Mouse (Mus musculus): ENCODE results near the gene Atp7b. TPM values are rescaled to one million over a fixed set of nuclear protein-coding genes. Genes with fewer than 3 reads are reported as not detected.

Atp7b gene
- polyA plus RNA-seq, 1 experiment from 2014 or later, result 4.5 TPM

DNA sequence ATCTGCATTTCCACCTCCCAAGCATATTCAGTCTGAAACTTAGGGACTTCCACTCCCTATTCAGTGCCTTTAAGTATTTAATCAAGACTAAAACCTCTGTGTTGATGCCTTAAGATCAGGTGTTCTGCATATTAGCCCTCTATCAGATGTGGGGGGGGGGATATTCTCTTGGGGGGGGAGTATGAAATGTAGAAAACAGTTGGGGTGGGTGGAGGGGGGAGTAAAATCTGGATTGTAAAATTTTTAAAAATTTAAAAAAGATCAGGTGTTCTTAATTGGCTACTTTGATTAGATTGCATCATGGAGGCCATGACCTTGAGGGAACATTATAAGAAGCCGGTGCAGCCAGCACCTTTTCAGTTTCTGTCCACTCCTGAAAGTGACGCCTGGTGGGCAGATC lies 101.7 kb downstream of the Atp7b start, which contains the start of gene Fam90a1a:
Gene Fam90a1a (plus strand): TSS at position 301 of the 400 bp plus-strand sequence.
- H3K9me3 ChIP-seq, result no peaks in the 10 kb centered on the region
- H3K27me3 ChIP-seq (replicated peaks), result no peaks in the 10 kb centered on the region
- no peak within 1 kb of the TSS for H3K4me3 ChIP-seq (replicated peaks)
- 88% methylated on average over 2 of the region's 2 CpGs for WGBS
- H3K27ac ChIP-seq, result no peak within 1 kb of the TSS
- no peaks in the 10 kb centered on the region for H3K36me3 ChIP-seq
- H3K4me1 ChIP-seq (replicated peaks), result no peaks in the 10 kb centered on the region
- H3K9ac ChIP-seq, result no peak within 1 kb of the TSS
- H3K4me2 ChIP-seq (replicated peaks), result no peak within 1 kb of the TSS
- no peak for ATAC-seq

DNA sequence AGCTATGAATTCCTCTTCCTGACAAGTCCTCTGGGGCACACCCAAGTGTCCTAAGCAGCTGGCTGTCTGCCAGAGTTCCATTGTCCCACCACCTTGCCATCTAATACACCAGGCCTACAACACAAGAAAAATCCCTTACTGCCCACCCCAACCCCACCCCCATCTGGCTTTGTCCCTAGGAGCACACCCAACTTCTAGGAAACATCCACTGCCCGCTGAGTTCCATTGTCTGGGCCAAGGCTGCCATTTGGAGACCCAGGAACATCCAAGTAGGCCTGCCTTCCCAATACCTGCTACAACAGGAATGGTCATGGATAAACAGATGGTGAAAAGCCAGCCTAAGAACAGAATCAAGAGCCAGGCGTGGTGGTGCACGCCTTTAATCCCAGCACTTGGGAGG lies 103.8 kb downstream of the Atp7b start:
- Histone ChIP-seq H3K27me3 (replicated peaks) (no peaks in the 10 kb centered on the region), H3K4me1 (replicated peaks) (no peaks in the 10 kb centered on the region), H3K4me2 (replicated peaks) (no peak overlapping the region), H3K9me3 (no peaks in the 10 kb centered on the region), H3K9ac (no peak overlapping the region), H3K4me3 (replicated peaks) (no peak overlapping the region), H3K36me3 (no peaks in the 10 kb centered on the region), H3K27ac (no peak overlapping the region)
- no peak for ATAC-seq
- WGBS, result 90% methylated on average over 3 of the region's 3 CpGs

DNA sequence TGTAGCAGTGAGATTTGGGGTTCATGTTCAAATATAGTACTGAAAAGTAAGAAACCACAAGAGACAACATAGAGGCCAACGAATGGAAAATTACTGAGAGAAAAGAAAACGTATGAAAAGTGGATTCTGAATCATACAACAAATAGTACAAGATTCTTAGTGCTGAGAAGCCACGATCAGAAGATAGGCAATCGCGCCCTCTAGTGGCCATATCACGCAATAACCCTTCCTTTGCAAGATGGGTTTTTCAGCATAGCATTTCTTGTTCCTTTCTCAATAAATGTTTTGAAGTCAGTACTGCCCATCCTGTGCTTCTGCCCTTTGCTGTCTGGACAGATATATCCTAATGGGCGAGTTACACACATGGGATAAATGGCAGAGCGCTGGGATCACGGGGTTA lies 104.8 kb downstream of the Atp7b start:
- Histone ChIP-seq H3K27me3 (replicated peaks) (no peaks in the 10 kb centered on the region), H3K4me1 (replicated peaks) (no peaks in the 10 kb centered on the region), H3K9ac (no peak overlapping the region), H3K4me3 (replicated peaks) (no peak overlapping the region), H3K27ac (no peak overlapping the region), H3K36me3 (no peaks in the 10 kb centered on the region), H3K4me2 (replicated peaks) (no peak overlapping the region), H3K9me3 (no peaks in the 10 kb centered on the region)
- WGBS, result 10% methylated on average over 9 of the region's 9 CpGs
- ATAC-seq, result no peak

DNA sequence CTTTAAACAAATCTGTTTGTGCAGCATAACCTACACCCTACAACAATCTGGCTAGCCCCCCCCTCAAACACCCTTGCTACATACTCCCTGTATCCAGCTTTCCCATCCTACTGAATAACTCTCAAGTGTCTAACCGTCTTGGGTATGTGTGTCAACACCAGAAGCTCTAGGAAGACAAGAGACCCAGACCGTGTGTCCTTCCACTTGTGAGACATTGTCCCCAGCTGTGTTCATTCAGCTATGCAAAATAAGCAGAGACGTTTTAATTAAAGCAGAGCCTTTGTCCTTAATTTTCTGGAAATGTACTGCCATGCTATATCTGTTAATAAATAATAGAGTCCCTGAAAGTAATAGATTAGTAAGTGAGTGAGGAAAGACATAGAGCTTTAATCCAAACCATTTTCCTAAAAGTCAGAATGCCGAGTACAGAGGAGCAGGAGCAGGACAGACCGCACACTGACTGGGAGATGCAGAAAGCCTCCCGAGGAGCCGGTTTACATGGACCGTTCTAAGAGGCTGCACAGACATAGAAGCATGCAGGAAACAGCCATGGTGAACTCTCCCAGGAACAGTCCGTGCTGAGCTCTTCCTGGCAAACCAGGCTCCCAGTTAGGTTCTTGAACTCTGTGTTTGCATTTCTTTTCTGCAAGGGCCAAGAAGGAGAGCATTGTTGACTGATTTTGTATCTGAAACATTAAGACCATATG lies 112.6 kb downstream of the Atp7b start:
- Histone ChIP-seq H3K4me3 (replicated peaks) (no peak overlapping the region), H3K4me2 (replicated peaks) (no peak overlapping the region), H3K27ac (no peak overlapping the region), H3K27me3 (replicated peaks) (no peaks in the 10 kb centered on the region), H3K9ac (no peak overlapping the region), H3K9me3 (no peaks in the 10 kb centered on the region), H3K4me1 (replicated peaks) (no peaks in the 10 kb centered on the region), H3K36me3 (no peaks in the 10 kb centered on the region)
- no peak for ATAC-seq
- 69% methylated on average over 9 of the region's 9 CpGs for WGBS

DNA sequence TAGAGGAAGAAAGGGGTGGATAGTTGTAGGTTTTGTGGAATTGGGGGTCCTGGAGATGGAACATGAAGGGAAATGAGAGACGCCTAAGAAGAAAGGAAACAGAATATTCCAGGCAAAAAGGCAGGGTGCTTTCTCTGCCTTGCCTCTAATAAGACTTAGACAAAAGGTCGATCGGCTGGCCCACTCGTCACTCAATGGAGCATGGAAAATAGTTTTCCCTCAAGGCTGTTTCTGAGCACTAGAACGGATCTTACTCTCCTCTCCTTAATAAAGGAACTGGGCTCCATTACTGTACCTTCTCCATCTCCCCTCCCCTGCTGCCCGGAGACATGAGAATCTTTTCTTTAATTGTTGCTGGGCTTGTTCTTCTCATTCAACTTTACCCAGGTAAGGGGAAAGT lies 113.6 kb downstream of the Atp7b start, which contains the start of gene Defb13:
Gene Defb13 (plus strand): TSS at position 301 of the 400 bp plus-strand sequence.
- H3K9me3 ChIP-seq, result no peaks in the 10 kb centered on the region
- no peak within 1 kb of the TSS for H3K9ac ChIP-seq
- H3K4me3 ChIP-seq (replicated peaks), result no peak within 1 kb of the TSS
- H3K4me2 ChIP-seq (replicated peaks), result no peak within 1 kb of the TSS
- WGBS, result 82% methylated on average over 6 of the region's 6 CpGs
- H3K4me1 ChIP-seq (replicated peaks), result no peaks in the 10 kb centered on the region
- no peak for ATAC-seq
- no peak within 1 kb of the TSS for H3K27ac ChIP-seq
- no peaks in the 10 kb centered on the region for H3K36me3 ChIP-seq
- H3K27me3 ChIP-seq (replicated peaks), result no peaks in the 10 kb centered on the region

Other genes starting within 250 kb of the Atp7b start
- gene Defb50, start 236.8 kb downstream of the Atp7b start, polyA plus RNA-seq (2015; fragmentation: Nextera tagmentation; extraction: Ambion mirVana), result not detected in 2 replicates
- not detected in 2 replicates for gene Defb2, start 220.4 kb downstream of the Atp7b start, polyA plus RNA-seq (2015; fragmentation: Nextera tagmentation; extraction: Ambion mirVana)
- not detected in 2 replicates for gene Defb10, start 201.4 kb downstream of the Atp7b start, polyA plus RNA-seq (2015; fragmentation: Nextera tagmentation; extraction: Ambion mirVana)
- not detected in 2 replicates for gene Defb9, start 174.9 kb downstream of the Atp7b start, polyA plus RNA-seq (2015; fragmentation: Nextera tagmentation; extraction: Ambion mirVana)
- gene Defb11, start 153.9 kb downstream of the Atp7b start, polyA plus RNA-seq (2015; fragmentation: Nextera tagmentation; extraction: Ambion mirVana), result not detected in 2 replicates
- gene Defb15, start 127.6 kb downstream of the Atp7b start, polyA plus RNA-seq (2015; fragmentation: Nextera tagmentation; extraction: Ambion mirVana), result not detected in 2 replicates
- not detected in 2 replicates for gene Defb35, start 122.0 kb downstream of the Atp7b start, polyA plus RNA-seq (2015; fragmentation: Nextera tagmentation; extraction: Ambion mirVana)
- not detected in 2 replicates for gene Defb13, start 113.5 kb downstream of the Atp7b start, polyA plus RNA-seq (2015; fragmentation: Nextera tagmentation; extraction: Ambion mirVana)
- not detected in 2 replicates for gene Fam90a1a, start 101.6 kb downstream of the Atp7b start, polyA plus RNA-seq (2015; fragmentation: Nextera tagmentation; extraction: Ambion mirVana)
- not detected in 2 replicates for gene Ccdc70, start 90.5 kb downstream of the Atp7b start, polyA plus RNA-seq (2015; fragmentation: Nextera tagmentation; extraction: Ambion mirVana)
- gene Alg11, start 416 bp upstream of the Atp7b start, polyA plus RNA-seq (2015; fragmentation: Nextera tagmentation; extraction: Ambion mirVana), result 29.6 and 30.6 TPM in 2 replicates
- 0.26 and 0.32 TPM in 2 replicates for gene Nek5, start 64.7 kb upstream of the Atp7b start, polyA plus RNA-seq (2015; fragmentation: Nextera tagmentation; extraction: Ambion mirVana)
- gene Nek3, start 106.1 kb upstream of the Atp7b start, polyA plus RNA-seq (2015; fragmentation: Nextera tagmentation; extraction: Ambion mirVana), result 4.6 and 5.0 TPM in 2 replicates
- 34.0 and 40.7 TPM in 2 replicates for gene Ckap2, start 125.5 kb upstream of the Atp7b start, polyA plus RNA-seq (2015; fragmentation: Nextera tagmentation; extraction: Ambion mirVana)
- 34.6 and 37.1 TPM in 2 replicates for gene Vps36, start 132.5 kb upstream of the Atp7b start, polyA plus RNA-seq (2015; fragmentation: Nextera tagmentation; extraction: Ambion mirVana)
- 7.9 and 8.2 TPM in 2 replicates for gene Thsd1, start 167.0 kb upstream of the Atp7b start, polyA plus RNA-seq (2015; fragmentation: Nextera tagmentation; extraction: Ambion mirVana)
- gene Tpte, start 223.1 kb upstream of the Atp7b start, polyA plus RNA-seq (2015; fragmentation: Nextera tagmentation; extraction: Ambion mirVana), result not detected in 2 replicates

Data from intestine, embryonic 15.5 days (tissue).